Mouse (Mus musculus) olfactory bulb, adult 2 months (tissue): ENCODE data around the gene Krba1.

Source experiments
- CTCF ChIP-seq: fragments of 200-500 bp; IDR thresholded peaks from 2 replicates; pipeline ENCODE4 v1.5.1; 2012; ENCODE audit warnings: low read depth, mild to moderate bottlenecking, low read length, moderate library complexity; ENCODE audit not compliant: insufficient read depth
- POLR2A ChIP-seq: fragments of 200-500 bp; IDR thresholded peaks from 2 replicates; pipeline ENCODE4 v1.6.1; 2012; ENCODE audit warnings: mild to moderate bottlenecking, low read depth, low read length, moderate library complexity; ENCODE audit not compliant: insufficient read depth

DNA sequence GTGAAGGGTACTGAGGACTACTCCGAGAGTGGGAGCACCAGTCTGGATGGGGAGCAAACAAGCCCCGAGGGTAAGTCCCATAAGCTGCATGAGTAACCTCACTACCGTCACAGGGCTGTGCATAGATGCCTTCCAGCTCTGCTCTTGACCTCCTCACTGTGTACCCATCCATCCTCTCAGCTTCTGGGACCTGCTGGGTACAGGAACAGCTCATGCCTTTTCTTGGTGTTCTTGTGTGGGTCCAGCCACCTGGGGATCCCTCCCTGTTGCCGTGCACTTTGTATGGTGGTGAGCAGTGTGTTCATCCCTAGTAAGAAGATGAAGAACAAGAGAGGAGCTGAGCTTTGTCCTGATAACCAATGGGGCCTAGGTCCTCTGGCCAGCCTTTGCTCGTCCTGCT is 8.7 kb downstream of the Krba1 start:
- TF ChIP-seq CTCF (no peak), POLR2A (no peak)
